In the genomic region with DNA sequence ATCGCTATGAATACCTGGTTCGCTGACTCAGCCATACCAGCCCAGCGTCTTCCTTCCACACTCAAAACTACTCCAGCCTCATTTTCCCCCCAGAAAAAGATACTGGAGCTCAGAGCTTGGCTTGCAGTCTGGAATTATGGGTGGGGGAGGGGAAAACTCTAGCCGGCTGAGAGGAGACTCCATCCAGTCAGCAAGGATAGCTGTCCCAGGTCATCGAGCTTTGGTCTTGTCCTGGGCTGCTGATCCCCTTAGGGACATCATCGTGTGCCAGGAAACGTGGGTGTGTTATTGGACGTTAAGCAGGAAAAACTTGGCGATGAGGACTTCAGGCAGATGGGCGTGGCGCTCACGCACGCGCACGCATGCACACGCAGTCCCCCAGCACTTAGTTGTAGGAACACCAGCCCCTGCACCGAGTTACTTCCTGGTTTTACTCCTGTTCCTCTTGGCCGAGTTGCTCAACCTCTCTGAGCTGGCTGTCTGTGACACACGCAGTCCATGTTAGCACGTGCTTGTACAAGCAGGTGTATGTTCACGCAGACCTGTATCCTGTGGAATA, we compare ENCODE assay signal across 8 mouse cellular contexts. TPM values are rescaled to one million over a fixed set of nuclear protein-coding genes. Genes with fewer than 3 reads are reported as not detected.
A peak's percentile ranks its signal among the peaks of the same experiment; 100 is the strongest.
DNase-seq lines count a peak whose midpoint lies in the region; ATAC-seq and TF ChIP-seq lines count a peak whose summit lies in the region.

No protein-coding gene starts in this region.

- no peaks in the 10 kb centered on the region for H3K9me3 ChIP-seq in embryonic facial prominence, embryonic 12.5 days
- H3K9me3 ChIP-seq in hindbrain, embryonic 11.5 days (ENCODE audit: control insufficient read depth, low read length), result no peaks in the 10 kb centered on the region
- H3K9me3 ChIP-seq in lung, embryonic 15.5 days, result no peaks in the 10 kb centered on the region

- no peak for ATAC-seq in embryonic facial prominence, embryonic 12.5 days (ENCODE audit: insufficient number of reproducible peaks, insufficient read depth, low FRiP score, low TSS enrichment)
- ATAC-seq in hindbrain, embryonic 11.5 days (ENCODE audit: low FRiP score), result no peak
- no peak for ATAC-seq in lung, embryonic 15.5 days (ENCODE audit: borderline replicate concordance, extremely low read depth, low FRiP score, low TSS enrichment)

- H3K4me1 ChIP-seq in embryonic facial prominence, embryonic 12.5 days, result peaks cover 85% of the 10 kb centered on the region
- H3K4me1 ChIP-seq in hindbrain, embryonic 11.5 days (replicated peaks; ENCODE audit: control insufficient read depth, insufficient read depth, low read length), result peaks cover 42% of the 10 kb centered on the region
- peaks cover 79% of the 10 kb centered on the region for H3K4me1 ChIP-seq in lung, embryonic 15.5 days
- peaks cover 54% of the 10 kb centered on the region for H3K4me1 ChIP-seq in small intestine, adult 2 months (ENCODE audit: control insufficient read depth, insufficient read depth, insufficient read length, low read length)

- peak overlapping the region; percentile 84 for H3K4me2 ChIP-seq in embryonic facial prominence, embryonic 12.5 days (replicated peaks)
- H3K4me2 ChIP-seq in hindbrain, embryonic 11.5 days (replicated peaks; ENCODE audit: low read depth, low read length), result peak overlapping the region; percentile 15; the same call in 1 of the 2 replicates
- H3K4me2 ChIP-seq in lung, embryonic 15.5 days, result peak overlapping the region; percentile 80

- H3K27me3 ChIP-seq in embryonic facial prominence, embryonic 12.5 days, result peaks cover 49% of the 10 kb centered on the region
- peaks cover 79% of the 10 kb centered on the region for H3K27me3 ChIP-seq in hindbrain, embryonic 11.5 days (ENCODE audit: control insufficient read depth, insufficient read depth, low read length)
- peaks cover 30% of the 10 kb centered on the region for H3K27me3 ChIP-seq in lung, embryonic 15.5 days
- no peaks in the 10 kb centered on the region for H3K27me3 ChIP-seq in small intestine, adult 2 months (ENCODE audit: control insufficient read depth, insufficient read depth, low read length)

- no peak overlapping the region for H3K9ac ChIP-seq in embryonic facial prominence, embryonic 12.5 days
- H3K9ac ChIP-seq in hindbrain, embryonic 11.5 days (ENCODE audit: low read depth, low read length), result no peak overlapping the region
- no peak overlapping the region for H3K9ac ChIP-seq in lung, embryonic 15.5 days

- TF ChIP-seq POLR2A in small intestine, adult 2 months (IDR thresholded peaks at IDR 0.05; ENCODE audit: low read depth, low read length), result no peak; the same call in 1 of the 2 replicates

- no peak for TF ChIP-seq CTCF in small intestine, adult 2 months (IDR thresholded peaks at IDR 0.05; ENCODE audit: extremely low read depth, insufficient read length, insufficient replicate concordance, low read depth, low read length)

- H3K36me3 ChIP-seq in embryonic facial prominence, embryonic 12.5 days, result no peaks in the 10 kb centered on the region
- no peaks in the 10 kb centered on the region for H3K36me3 ChIP-seq in hindbrain, embryonic 11.5 days (ENCODE audit: control insufficient read depth, insufficient read depth, low read length)
- no peaks in the 10 kb centered on the region for H3K36me3 ChIP-seq in lung, embryonic 15.5 days
- no peaks in the 10 kb centered on the region for H3K36me3 ChIP-seq in small intestine, adult 2 months (ENCODE audit: control insufficient read depth, insufficient read depth, low read length)

- WGBS in embryonic facial prominence, embryonic 12.5 days, result 2% methylated on average over 21 of the region's 21 CpGs
- 3% methylated on average over 21 of the region's 21 CpGs for WGBS in hindbrain, embryonic 11.5 days
- 3% methylated on average over 21 of the region's 21 CpGs for WGBS in lung, embryonic 15.5 days
- WGBS in small intestine, adult 2 months, result 1% methylated on average over 21 of the region's 21 CpGs

- peak; percentile 32 to 49 for DNase-seq in spleen, adult 18-20 months
- no peak for DNase-seq in spleen, adult 12 weeks (ENCODE audit: low spot score)
- peak; percentile 41 for DNase-seq in hindbrain, embryonic 11.5 days (ENCODE audit: low spot score)
- no peak for DNase-seq in right cerebral cortex, postnatal 25 days
- no peak for DNase-seq in T-cell, adult 2 months (ENCODE audit: low spot score)

- H3K4me3 ChIP-seq in embryonic facial prominence, embryonic 12.5 days, result peak overlapping the region; percentile 59
- H3K4me3 ChIP-seq in hindbrain, embryonic 11.5 days (ENCODE audit: low read depth, low read length), result no peak overlapping the region
- peak overlapping the region; percentile 59 for H3K4me3 ChIP-seq in lung, embryonic 15.5 days
- H3K4me3 ChIP-seq in small intestine, adult 2 months (ENCODE audit: low read depth, low read length), result peak overlapping the region; percentile 21; the same call in 1 of the 2 replicates

- no peak overlapping the region for H3K27ac ChIP-seq in embryonic facial prominence, embryonic 12.5 days
- H3K27ac ChIP-seq in hindbrain, embryonic 11.5 days (ENCODE audit: low read depth, low read length), result no peak overlapping the region
- peak overlapping the region; percentile 49; the same call in 1 of the 2 replicates for H3K27ac ChIP-seq in lung, embryonic 15.5 days
- H3K27ac ChIP-seq in small intestine, adult 2 months (ENCODE audit: insufficient read depth, low read depth, low read length), result peak overlapping the region; percentile 14

RNA-seq across cellular contexts. Expression of gene Gadd45b, which starts 3.6 kb away (rescaled TPM):
- polyA plus RNA-seq in embryonic facial prominence, embryonic 12.5 days (2016; fragmentation: Nextera tagmentation; extraction: Ambion mirVana), result 15.9 and 20.5 TPM in 2 replicates
- 13.8 and 14.6 TPM in 2 replicates for polyA plus RNA-seq in hindbrain, embryonic 11.5 days (2014; fragmentation: Nextera tagmentation; extraction: Ambion mirVana)
- polyA plus RNA-seq in lung, embryonic 15.5 days (2015; fragmentation: Nextera tagmentation; extraction: Ambion mirVana), result 42.7 and 42.9 TPM in 2 replicates
- 16.2 and 29.7 TPM in 2 replicates for polyA plus RNA-seq in small intestine, adult 2 months (2012; rRNA removed)

RNA-seq across cellular contexts. Expression of gene Lmnb2, which starts 15.5 kb away (rescaled TPM):
- polyA plus RNA-seq in embryonic facial prominence, embryonic 12.5 days (2016; fragmentation: Nextera tagmentation; extraction: Ambion mirVana), result 70.3 TPM in 2 replicates
- polyA plus RNA-seq in hindbrain, embryonic 11.5 days (2014; fragmentation: Nextera tagmentation; extraction: Ambion mirVana), result 14.6 and 19.0 TPM in 2 replicates
- polyA plus RNA-seq in lung, embryonic 15.5 days (2015; fragmentation: Nextera tagmentation; extraction: Ambion mirVana), result 55.8 and 60.4 TPM in 2 replicates
- polyA plus RNA-seq in small intestine, adult 2 months (2012; rRNA removed), result 14.5 and 29.2 TPM in 2 replicates

RNA-seq across cellular contexts. Expression of gene Timm13, which starts 32.7 kb away (rescaled TPM):
- 308 and 322 TPM in 2 replicates for polyA plus RNA-seq in embryonic facial prominence, embryonic 12.5 days (2016; fragmentation: Nextera tagmentation; extraction: Ambion mirVana)
- 328 and 353 TPM in 2 replicates for polyA plus RNA-seq in hindbrain, embryonic 11.5 days (2014; fragmentation: Nextera tagmentation; extraction: Ambion mirVana)
- 305 and 307 TPM in 2 replicates for polyA plus RNA-seq in lung, embryonic 15.5 days (2015; fragmentation: Nextera tagmentation; extraction: Ambion mirVana)
- polyA plus RNA-seq in small intestine, adult 2 months (2012; rRNA removed), result 132 and 250 TPM in 2 replicates

Comparison
In these comparisons a context has a peak if more than half of its experiments do, and no peak if none do; other contexts are left out.
1. DNase-seq: peak in spleen, adult 18-20 months (2 of 2) and hindbrain, embryonic 11.5 days (single experiment); none in spleen, adult 12 weeks (single experiment), right cerebral cortex, postnatal 25 days (single experiment) and T-cell, adult 2 months (single experiment).
2. H3K27ac ChIP-seq: peak in lung, embryonic 15.5 days (single experiment) and small intestine, adult 2 months (single experiment); none in embryonic facial prominence, embryonic 12.5 days (single experiment) and hindbrain, embryonic 11.5 days (single experiment).
3. H3K4me2 ChIP-seq: peak in every context shown above with its lines; median percentile 84 in embryonic facial prominence, embryonic 12.5 days; 80 in lung, embryonic 15.5 days; 15 in hindbrain, embryonic 11.5 days.